Mouse (Mus musculus) embryonic fibroblast, embryonic 13.5 days (primary cell): Measurements from ENCODE around the gene Dpf1.

Experiments used
- CTCF ChIP-seq: IDR thresholded peaks from 2 replicates; pipeline ENCODE4 v1.5.1; 2011; ENCODE audit warnings: mild to moderate bottlenecking, control low read depth, low read length, moderate library complexity, borderline replicate concordance; ENCODE audit not compliant: insufficient read depth
- POLR2A ChIP-seq: IDR thresholded peaks from 2 replicates; pipeline ENCODE4 v1.6.1; 2011; ENCODE audit warnings: low read depth, mild to moderate bottlenecking, control low read depth, low read length, moderate library complexity

- peak; percentile 74 for TF ChIP-seq POLR2A
- peak; percentile 90 for TF ChIP-seq CTCF
Measured at GRCm38 (mm10) chr7:29288942-29289638, 14.7 kb upstream of the Dpf1 start, which contains the start of gene Ppp1r14a.
